Mouse (Mus musculus) heart, embryonic 10.5 days (tissue): ENCODE data around the gene Copg2. TPM values are rescaled to one million over a fixed set of nuclear protein-coding genes. Genes with fewer than 3 reads are reported as not detected.
"Not testable (repeated sequence)": the region's sequence is repeated elsewhere in the genome, so short reads cannot be mapped to it uniquely, and the experiment has no call there.

Source experiments
- DNase-seq: peaks from one replicate; pipeline ENCODE4 v3.0.0-alpha.2; 2017; ENCODE audit warnings: low spot score
- H3K27ac ChIP-seq: fragments of 300-500 bp; sonication (generic); 2 replicates; pipeline ENCODE4 v1.5.1; 2016; ENCODE audit warnings: mild to moderate bottlenecking
- H3K27me3 ChIP-seq: fragments of 300-500 bp; sonication (generic); 2 replicates; pipeline ENCODE4 v1.6.1; 2016; ENCODE audit warnings: mild to moderate bottlenecking; ENCODE audit not compliant: poor library complexity, insufficient read depth, severe bottlenecking
- H3K36me3 ChIP-seq: fragments of 300-500 bp; sonication (generic); 2 replicates; pipeline ENCODE4 v1.6.1; 2016; ENCODE audit warnings: mild to moderate bottlenecking, moderate library complexity
- H3K4me1 ChIP-seq: fragments of 300-500 bp; sonication (generic); 2 replicates; pipeline ENCODE4 v1.6.1; 2016; ENCODE audit warnings: mild to moderate bottlenecking
- H3K4me3 ChIP-seq: fragments of 300-500 bp; sonication (generic); 2 replicates; pipeline ENCODE4 v1.5.1; 2016; ENCODE audit warnings: mild to moderate bottlenecking, moderate library complexity
- H3K9me3 ChIP-seq: fragments of 300-500 bp; sonication (generic); 2 replicates; pipeline ENCODE4 v1.6.1; 2016; ENCODE audit warnings: mild to moderate bottlenecking, moderate library complexity
- WGBS: fragments of 180-500 bp; shearing (Covaris S2); methylation state at CpG from one replicate; pipeline ENCODE4 v1.1.7; 2016; 5-methylcytosine and 5-hydroxymethylcytosine counted together
- polyA plus RNA-seq: library from polyadenylated mRNA; unstranded; fragments of >200 nt; fragmentation: Nextera tagmentation; extraction: Ambion mirVana; gene quantifications from 2 replicates; pipeline ENCODE4 v1.2.1, GENCODE M21; 2016

The Copg2 gene
- polyA plus RNA-seq, 1 experiment from 2014 or later, result 18.6 TPM

- H3K4me3 ChIP-seq, H3K9me3 ChIP-seq, DNase-seq, H3K27ac ChIP-seq, H3K4me1 ChIP-seq, H3K27me3 ChIP-seq: not testable (repeated sequence)
- peaks cover 25% of the 10 kb centered on the region for H3K36me3 ChIP-seq
- 87% methylated on average over 7 of the region's 7 CpGs for WGBS
These were observed 93.7 kb downstream of the Copg2 start for GRCm38 (mm10) chr6:30802915-30803314.

- Histone ChIP-seq H3K9me3 (no peaks in the 10 kb centered on the region), H3K27me3 (no peaks in the 10 kb centered on the region), H3K4me3 (no peak overlapping the region), H3K4me1 (no peaks in the 10 kb centered on the region), H3K27ac (no peak overlapping the region), H3K36me3 (peaks cover 33% of the 10 kb centered on the region)
- WGBS, result 69% methylated on average over 2 of the region's 2 CpGs
- no peak for DNase-seq
These were observed 145.4 kb downstream of the Copg2 start for GRCm38 (mm10) chr6:30751209-30751608.

GRCm38 (mm10) chr6:30750482-30750881 is 146.1 kb downstream of the Copg2 start:
- Histone ChIP-seq H3K27me3 (no peaks in the 10 kb centered on the region), H3K4me3 (no peak overlapping the region), H3K27ac (no peak overlapping the region), H3K36me3 (peaks cover 40% of the 10 kb centered on the region), H3K4me1 (no peaks in the 10 kb centered on the region), H3K9me3 (no peaks in the 10 kb centered on the region)
- WGBS, result 78% methylated on average over 6 of the region's 6 CpGs
- DNase-seq, result peak; percentile 65

GRCm38 (mm10) chr6:30749892-30750291 is 146.7 kb downstream of the Copg2 start:
- Histone ChIP-seq H3K27me3 (no peaks in the 10 kb centered on the region), H3K4me1 (no peaks in the 10 kb centered on the region), H3K36me3 (peaks cover 46% of the 10 kb centered on the region), H3K4me3 (no peak overlapping the region), H3K9me3 (no peaks in the 10 kb centered on the region), H3K27ac (no peak overlapping the region)
- WGBS, result 63% methylated on average over 1 of the region's 1 CpGs
- DNase-seq, result peak; percentile 71

- WGBS, result 33% methylated on average over 2 of the region's 2 CpGs
- Histone ChIP-seq H3K4me1 (no peaks in the 10 kb centered on the region), H3K27me3 (no peaks in the 10 kb centered on the region), H3K27ac (no peak overlapping the region), H3K9me3 (no peaks in the 10 kb centered on the region), H3K36me3 (peaks cover 52% of the 10 kb centered on the region), H3K4me3 (no peak overlapping the region)
- DNase-seq, result peak; percentile 74
These were observed 147.4 kb downstream of the Copg2 start for GRCm38 (mm10) chr6:30749042-30749689.

- Histone ChIP-seq H3K4me1 (no peaks in the 10 kb centered on the region), H3K36me3 (peaks cover 59% of the 10 kb centered on the region), H3K4me3 (no peak overlapping the region), H3K9me3 (no peaks in the 10 kb centered on the region), H3K27ac (no peak overlapping the region), H3K27me3 (no peaks in the 10 kb centered on the region)
- WGBS, result 76% methylated on average over 6 of the region's 6 CpGs
- peak; percentile 73 for DNase-seq
These were observed 148.2 kb downstream of the Copg2 start for GRCm38 (mm10) chr6:30748358-30748910.

- Histone ChIP-seq H3K36me3 (peaks cover 65% of the 10 kb centered on the region), H3K27me3 (no peaks in the 10 kb centered on the region), H3K4me1 (no peaks in the 10 kb centered on the region), H3K27ac (no peak overlapping the region), H3K9me3 (no peaks in the 10 kb centered on the region), H3K4me3 (no peak overlapping the region)
- 74% methylated on average over 7 of the region's 7 CpGs for WGBS
- peak; percentile 62 for DNase-seq
These were observed 148.8 kb downstream of the Copg2 start for GRCm38 (mm10) chr6:30747631-30748357.

GRCm38 (mm10) chr6:30745591-30745990 is 151.0 kb downstream of the Copg2 start:
- 72% methylated on average over 7 of the region's 7 CpGs for WGBS
- DNase-seq, result peak; percentile 63

GRCm38 (mm10) chr6:30744846-30745245 is 151.7 kb downstream of the Copg2 start:
- 0 out of 2 replicates have a peak, but pooled peaks cover 3% of the 10 kb centered on the region for H3K9me3 ChIP-seq
- peak; percentile 71 for DNase-seq
- WGBS, result 85% methylated on average over 10 of the region's 10 CpGs
- no peak overlapping the region for H3K4me3 ChIP-seq
- H3K4me1 ChIP-seq, result no peaks in the 10 kb centered on the region
- H3K36me3 ChIP-seq, result peaks cover 86% of the 10 kb centered on the region
- no peak overlapping the region for H3K27ac ChIP-seq
- no peaks in the 10 kb centered on the region for H3K27me3 ChIP-seq

More at GRCm38 (mm10) chr6:30745591-30745990, 151.0 kb downstream of the Copg2 start:
- Histone ChIP-seq H3K27ac (no peak overlapping the region), H3K36me3 (peaks cover 80% of the 10 kb centered on the region), H3K27me3 (no peaks in the 10 kb centered on the region), H3K4me1 (no peaks in the 10 kb centered on the region), H3K4me3 (no peak overlapping the region), H3K9me3 (no peaks in the 10 kb centered on the region)

GRCm38 (mm10) chr6:30739177-30739747 is 157.3 kb downstream of the Copg2 start:
- Histone ChIP-seq H3K4me1 (no peaks in the 10 kb centered on the region; the same call in 1 of the 2 replicates), H3K27ac (peak overlapping the region; percentile 89), H3K4me3 (peak overlapping the region; percentile 70), H3K9me3 (peaks cover 33% of the 10 kb centered on the region), H3K27me3 (no peaks in the 10 kb centered on the region), H3K36me3 (peaks cover 48% of the 10 kb centered on the region)
- WGBS, result 54% methylated on average over 10 of the region's 10 CpGs
- DNase-seq, result peak; percentile 79

GRCm38 (mm10) chr6:30738464-30739006 is 158.1 kb downstream of the Copg2 start:
- H3K27me3 ChIP-seq, result no peaks in the 10 kb centered on the region
- H3K4me1 ChIP-seq, result peaks cover 1% of the 10 kb centered on the region
- H3K4me3 ChIP-seq, result peak overlapping the region; percentile 70
- H3K9me3 ChIP-seq, result peaks cover 33% of the 10 kb centered on the region
- H3K36me3 ChIP-seq, result peaks cover 40% of the 10 kb centered on the region
- peak; percentile 70 for DNase-seq
- H3K27ac ChIP-seq, result peak overlapping the region; percentile 89
- WGBS, result 56% methylated on average over 20 of the region's 20 CpGs

GRCm38 (mm10) chr6:30737548-30738463 is 158.8 kb downstream of the Copg2 start:
- peaks cover 33% of the 10 kb centered on the region for H3K9me3 ChIP-seq
- 53% methylated on average over 64 of the region's 66 CpGs for WGBS

More at GRCm38 (mm10) chr6:30737548-30738463, 158.8 kb downstream of the Copg2 start:
- Histone ChIP-seq H3K4me1 (peaks cover 9% of the 10 kb centered on the region), H3K36me3 (peaks cover 33% of the 10 kb centered on the region), H3K4me3 (peak overlapping the region; percentile 70), H3K27me3 (no peaks in the 10 kb centered on the region), H3K27ac (peak overlapping the region; percentile 89)
- peak; percentile 88 for DNase-seq
